Mouse (Mus musculus): ENCODE data around the gene Prl. TPM values are rescaled to one million over a fixed set of nuclear protein-coding genes. Genes with fewer than 3 reads are reported as not detected.

Prl gene
- polyA plus RNA-seq, 1 experiment from 2014 or later = not detected

Other genes with a start within 250 kb of the Prl start
- not detected in 2 replicates for gene Prl3d1, start 36.6 kb downstream of the Prl start, polyA plus RNA-seq (2015; fragmentation: Nextera tagmentation; extraction: Ambion mirVana)
- not detected in 2 replicates for gene Prl3d2, start 64.1 kb downstream of the Prl start, polyA plus RNA-seq (2015; fragmentation: Nextera tagmentation; extraction: Ambion mirVana)
- not detected in 2 replicates for gene Prl3d3, start 99.2 kb downstream of the Prl start, polyA plus RNA-seq (2015; fragmentation: Nextera tagmentation; extraction: Ambion mirVana)
- not detected in 2 replicates for gene Prl3c1, start 139.1 kb downstream of the Prl start, polyA plus RNA-seq (2015; fragmentation: Nextera tagmentation; extraction: Ambion mirVana)
- not detected in 2 replicates for gene Prl3b1, start 184.3 kb downstream of the Prl start, polyA plus RNA-seq (2015; fragmentation: Nextera tagmentation; extraction: Ambion mirVana)
- gene Prl3a1, start 201.9 kb downstream of the Prl start, polyA plus RNA-seq (2015; fragmentation: Nextera tagmentation; extraction: Ambion mirVana) = not detected in 2 replicates

Data from heart, embryonic 13.5 days (tissue).